Comparison of ENCODE assay signal across 1 mouse cellular context in the genomic region with DNA sequence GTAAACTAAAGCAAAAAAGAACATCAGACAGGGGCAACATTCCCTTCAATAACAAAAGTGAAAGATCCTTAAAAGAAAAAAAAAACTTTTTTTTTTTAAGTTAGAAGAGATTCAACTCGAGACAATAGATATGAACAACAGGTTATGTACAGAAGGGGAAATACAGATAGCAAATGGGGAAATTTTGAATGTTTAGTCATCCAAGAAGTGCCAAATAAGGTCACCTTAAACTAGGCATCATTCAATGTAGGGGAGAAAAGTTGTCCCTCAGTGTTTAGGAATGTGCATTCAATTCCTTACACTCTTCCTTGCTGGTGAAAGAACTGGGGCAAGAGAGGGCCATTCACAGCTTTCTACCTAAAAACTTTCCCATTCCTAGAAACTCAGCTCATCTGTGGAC.
A peak's percentile ranks its signal among the peaks of the same experiment; 100 is the strongest.
TF ChIP-seq lines count a peak whose summit lies in the region.

No protein-coding gene starts in this region.

TF ChIP-seq in MEL, 35 proteins besides CTCF, POLR2A, EP300 and RAD21 (continued from another document):
- TF ChIP-seq USF2 (IDR thresholded peaks at IDR 0.05; ENCODE audit: borderline replicate concordance in 1 of 2, insufficient read depth in 1 of 2, low read depth in 1 of 2, low read length in 2 of 2) (no peak), MAFK (IDR thresholded peaks at IDR 0.05; ENCODE audit: borderline replicate concordance, low read depth, low read length) (no peak), ZKSCAN1 (IDR thresholded peaks at IDR 0.05; ENCODE audit: low read depth, low read length) (no peak), NRF1 (IDR thresholded peaks at IDR 0.05; ENCODE audit: insufficient read depth, low read depth, low read length, poor library complexity, severe bottlenecking) (no peak), TBP (IDR thresholded peaks at IDR 0.05; ENCODE audit: low read depth, low read length) (0 out of 2 replicates have a peak, but pooled peaks have one; percentile 19), ELF1 (IDR thresholded peaks at IDR 0.05; ENCODE audit: low read depth, low read length) (no peak), RCOR1 (IDR thresholded peaks at IDR 0.05; ENCODE audit: low read depth, low read length) (0 out of 2 replicates have a peak, but pooled peaks have one; percentile 34), MYC (IDR thresholded peaks at IDR 0.05; ENCODE audit: low read depth, low read length) (0 out of 2 replicates have a peak, but pooled peaks have one; percentile 16), TCF12 (IDR thresholded peaks at IDR 0.05; ENCODE audit: low read depth, low read length) (peak; percentile 28; the same call in 1 of the 2 replicates), MEF2A (IDR thresholded peaks at IDR 0.05; ENCODE audit: extremely low read depth, insufficient replicate concordance, low read depth, low read length, poor library complexity, severe bottlenecking) (no peak), NELFE (IDR thresholded peaks at IDR 0.05; ENCODE audit: low read depth, low read length) (no peak), MYB (IDR thresholded peaks at IDR 0.05; ENCODE audit: low read depth, low read length) (no peak), E2F4 (IDR thresholded peaks at IDR 0.05; ENCODE audit: borderline replicate concordance, low read depth, low read length) (no peak)
